31 mouse cellular contexts compared by ENCODE assay signal in genomic region chr10:101635266-101635665, GRCm38 (mm10). TPM values are rescaled to one million over a fixed set of nuclear protein-coding genes. Genes with fewer than 3 reads are reported as not detected.
A peak's percentile ranks its signal among the peaks of the same experiment; 100 is the strongest.
DNase-seq lines count a peak whose midpoint lies in the region; ATAC-seq and TF ChIP-seq lines count a peak whose summit lies in the region.
"Had no signal": no experiment of that assay in that cellular context is flagged by ENCODE, and none has a peak within 500 bp of the region (broad histone marks: within the 10 kb centered on the region; RNA-seq: fewer than 3 reads in every experiment).

No protein-coding gene starts in this region.

- H3K4me2 ChIP-seq in liver, embryonic 12.5 days: no peak overlapping the region
- H3K4me2 ChIP-seq: embryonic facial prominence, embryonic 15.5 days; forebrain, embryonic 13.5 days; heart, embryonic 15.5 days; hindbrain, embryonic 12.5 days; limb, embryonic 15.5 days; midbrain, embryonic 12.5 days had no signal

- no peaks in the 10 kb centered on the region for H3K27me3 ChIP-seq in liver, adult 2 months (ENCODE audit: control insufficient read depth, insufficient read depth, low read length)
- no peaks in the 10 kb centered on the region for H3K27me3 ChIP-seq in liver, embryonic 12.5 days (replicated peaks)
- H3K27me3 ChIP-seq in G1E (ENCODE audit: insufficient read depth, low read length): no peaks in the 10 kb centered on the region
- H3K27me3 ChIP-seq: embryonic facial prominence, embryonic 15.5 days; forebrain, embryonic 13.5 days; heart, embryonic 15.5 days; hindbrain, embryonic 12.5 days; limb, embryonic 15.5 days; megakaryocyte, embryonic 14.5 days; midbrain, embryonic 12.5 days had no signal

- TF ChIP-seq CTCF in liver, adult 2 months (IDR thresholded peaks at IDR 0.05; ENCODE audit: low read depth, low read length): no peak
- no peak for TF ChIP-seq CTCF in G1E (IDR thresholded peaks at IDR 0.05; ENCODE audit: low read depth, low read length)

- 77% methylated on average over 6 of the region's 6 CpGs for WGBS in liver, adult 2 months
- WGBS in liver, embryonic 12.5 days (ENCODE audit: insufficient replicate concordance): 65% methylated on average over 6 of the region's 6 CpGs

- DNase-seq in liver, adult 2 months (ENCODE audit: extremely low read depth, low read depth, low spot score): peak; percentile 5
- no peak for DNase-seq in G1E (ENCODE audit: low spot score)
- DNase-seq in fat pad, adult 2 months (ENCODE audit: extremely low read depth, low read depth, low spot score): peak; percentile 64
- no peak for DNase-seq in left cerebral cortex, adult 8-10 months (ENCODE audit: low spot score in 2 of 2)
- no peak for DNase-seq in heart, postnatal 4 days
- no peak for DNase-seq in thymus, postnatal 0 days (ENCODE audit: low spot score)
- DNase-seq: adrenal gland, adult 2 months; adrenal gland, postnatal 36 days; B cell, adult 2 months; cerebellum, adult 2 months; embryo, embryonic 11 days; gastrocnemius, postnatal 14 days; heart, adult 11 months; kidney, adult 8-10 months; layer of hippocampus, postnatal 36 days; lung, postnatal 36 days had no signal

- no peak overlapping the region for H3K27ac ChIP-seq in liver, adult 2 months (replicated peaks; ENCODE audit: insufficient read depth, low read depth, low read length)
- no peak overlapping the region for H3K27ac ChIP-seq in liver, embryonic 12.5 days
- H3K27ac ChIP-seq: embryonic facial prominence, embryonic 15.5 days; forebrain, embryonic 13.5 days; heart, embryonic 10.5 days; heart, embryonic 15.5 days; hindbrain, embryonic 12.5 days; hindbrain, postnatal 0 days; kidney, postnatal 0 days; limb, embryonic 10.5 days; limb, embryonic 15.5 days; midbrain, embryonic 12.5 days had no signal

- H3K36me3 ChIP-seq in liver, adult 2 months (ENCODE audit: control insufficient read depth, insufficient read depth, low read length): no peaks in the 10 kb centered on the region
- H3K36me3 ChIP-seq in liver, embryonic 12.5 days: no peaks in the 10 kb centered on the region
- no peaks in the 10 kb centered on the region for H3K36me3 ChIP-seq in G1E (replicated peaks)
- H3K36me3 ChIP-seq: embryonic facial prominence, embryonic 15.5 days; heart, embryonic 10.5 days; heart, embryonic 15.5 days; hindbrain, embryonic 12.5 days; limb, embryonic 10.5 days; limb, embryonic 15.5 days; midbrain, embryonic 12.5 days had no signal

- H3K9ac ChIP-seq in liver, adult 2 months (ENCODE audit: low read depth, low read length): no peak overlapping the region
- no peak overlapping the region for H3K9ac ChIP-seq in liver, embryonic 12.5 days
- H3K9ac ChIP-seq: embryonic facial prominence, embryonic 15.5 days; forebrain, embryonic 13.5 days; heart, embryonic 15.5 days; hindbrain, embryonic 12.5 days; limb, embryonic 15.5 days; midbrain, embryonic 12.5 days had no signal

- no peak for TF ChIP-seq POLR2A in liver, adult 2 months (IDR thresholded peaks at IDR 0.05; ENCODE audit: extremely low read depth, insufficient read depth, low read length)

- no peaks in the 10 kb centered on the region for H3K79me2 ChIP-seq in liver, adult 2 months (ENCODE audit: control insufficient read depth, insufficient read depth, low read length)

- H3K9me3 ChIP-seq in liver, embryonic 12.5 days (replicated peaks): no peaks in the 10 kb centered on the region
- H3K9me3 ChIP-seq in G1E (replicated peaks): no peaks in the 10 kb centered on the region
- H3K9me3 ChIP-seq: embryonic facial prominence, embryonic 15.5 days; forebrain, embryonic 13.5 days; heart, embryonic 10.5 days; heart, embryonic 15.5 days; hindbrain, embryonic 12.5 days; limb, embryonic 10.5 days; limb, embryonic 15.5 days; megakaryocyte, embryonic 14.5 days; midbrain, embryonic 12.5 days had no signal

- H3K4me1 ChIP-seq in liver, adult 2 months (ENCODE audit: control insufficient read depth, insufficient read depth, low read length): no peaks in the 10 kb centered on the region
- no peaks in the 10 kb centered on the region for H3K4me1 ChIP-seq in liver, embryonic 12.5 days
- H3K4me1 ChIP-seq in G1E (ENCODE audit: insufficient read depth, low read depth, low read length): peaks cover 11% of the 10 kb centered on the region
- H3K4me1 ChIP-seq: embryonic facial prominence, embryonic 15.5 days; forebrain, embryonic 13.5 days; heart, embryonic 10.5 days; heart, embryonic 15.5 days; hindbrain, embryonic 12.5 days; limb, embryonic 10.5 days; limb, embryonic 15.5 days; megakaryocyte, embryonic 14.5 days; midbrain, embryonic 12.5 days had no signal

- no peak overlapping the region for H3K4me3 ChIP-seq in liver, adult 2 months (ENCODE audit: insufficient read depth, low read depth, low read length)
- no peak overlapping the region for H3K4me3 ChIP-seq in liver, embryonic 12.5 days
- H3K4me3 ChIP-seq in G1E (ENCODE audit: low read depth, low read length): peak overlapping the region; percentile 58
- H3K4me3 ChIP-seq: embryonic facial prominence, embryonic 15.5 days; forebrain, embryonic 13.5 days; heart, embryonic 10.5 days; heart, embryonic 15.5 days; hindbrain, embryonic 12.5 days; limb, embryonic 10.5 days; limb, embryonic 15.5 days; megakaryocyte, embryonic 14.5 days; midbrain, embryonic 12.5 days had no signal

- no peak for ATAC-seq in liver, embryonic 12.5 days
- ATAC-seq in G1E (ENCODE audit: extremely low read depth, insufficient number of reproducible peaks, low FRiP score, poor library complexity, severe bottlenecking): no peak; the same call in 1 of the 2 replicates
- ATAC-seq: forebrain, embryonic 13.5 days; hindbrain, postnatal 0 days; intestine, embryonic 16.5 days had no signal

RNA-seq across cellular contexts. Expression of gene Mgat4c, which starts 46.0 kb away (rescaled TPM):
- total RNA-seq in liver, adult 2 months (2014; rRNA removed): not detected in 2 replicates
- polyA plus RNA-seq in liver, adult 2 months (2012; rRNA removed): not detected in 2 replicates
- polyA plus RNA-seq in liver, embryonic 12.5 days (2016; fragmentation: Nextera tagmentation; extraction: Ambion mirVana): not detected in 2 replicates
- total RNA-seq in G1E (2014; fragmentation: Nextera tagmentation) (not detected in 2 replicates), G1E (2017) (0.23 and 0.27 TPM in 2 replicates)
- polyA plus RNA-seq in G1E (2012): not detected in 2 replicates
- 10 to 100 TPM; 15.4 to 22.6 (median 18.2) TPM for total RNA-seq in left cerebral cortex, adult 8-10 months (2022)
- not detected for total RNA-seq in heart, postnatal 4 days (2021)
- 0.05 TPM in 1 of 2 replicates, not detected in the other for polyA plus RNA-seq in thymus, postnatal 0 days (2015; fragmentation: Nextera tagmentation; extraction: Ambion mirVana)
- total RNA-seq: gastrocnemius, postnatal 14 days; heart, postnatal 25 days had no signal
- polyA plus RNA-seq: heart, embryonic 15.5 days; lung, embryonic 16.5 days had no signal

Comparison
In these comparisons a context has a peak if more than half of its experiments do, and no peak if none do; other contexts are left out.
1. DNase-seq: peak in liver, adult 2 months (single experiment) and fat pad, adult 2 months (single experiment); none in G1E (single experiment), left cerebral cortex, adult 8-10 months (0 of 2), heart, postnatal 4 days (single experiment) and thymus, postnatal 0 days (single experiment).
2. RNA of gene Mgat4c, which starts 46.0 kb away (total RNA-seq): 15.4 to 22.6 TPM in left cerebral cortex, adult 8-10 months; 0.23 to 0.27 TPM in G1E, not detected in liver, adult 2 months and not detected in heart, postnatal 4 days; every median in the first group is over 10 times any median in the second.